Mouse (Mus musculus) neural tube, embryonic 12.5 days (tissue): ENCODE results near the gene Cyb561d1. TPM values are rescaled to one million over a fixed set of nuclear protein-coding genes. Genes with fewer than 3 reads are reported as not detected.

ENCODE experiments used
- ATAC-seq: fragments of 200-750 bp; cut with Nextera tagmentation; 2 replicates; pipeline ENCODE4 v1.8.0; 2017; ENCODE audit warnings: low read depth, mild to moderate bottlenecking, moderate TSS enrichment, moderate library complexity; ENCODE audit not compliant: low FRiP score
- H3K27ac ChIP-seq: fragments of 300-500 bp; sonication (generic); 2 replicates; pipeline ENCODE4 v1.5.1; 2016
- H3K27me3 ChIP-seq: fragments of 300-500 bp; sonication (generic); replicated peaks from 2 replicates; pipeline ENCODE4 v1.6.1; 2016; ENCODE audit warnings: mild to moderate bottlenecking
- H3K36me3 ChIP-seq: fragments of 300-500 bp; sonication (generic); 2 replicates; pipeline ENCODE4 v1.6.1; 2016; ENCODE audit warnings: mild to moderate bottlenecking
- H3K4me1 ChIP-seq: fragments of 300-500 bp; sonication (generic); 2 replicates; pipeline ENCODE4 v1.6.1; 2016
- H3K4me2 ChIP-seq: fragments of 300-500 bp; sonication (generic); replicated peaks from 2 replicates; pipeline ENCODE4 v1.6.1; 2016; ENCODE audit warnings: mild to moderate bottlenecking
- H3K4me3 ChIP-seq: fragments of 300-500 bp; sonication (generic); 2 replicates; pipeline ENCODE4 v1.5.1; 2016
- H3K9ac ChIP-seq: fragments of 300-500 bp; sonication (generic); 2 replicates; pipeline ENCODE4 v1.6.1; 2016; ENCODE audit warnings: mild to moderate bottlenecking
- H3K9me3 ChIP-seq: fragments of 300-500 bp; sonication (generic); 2 replicates; pipeline ENCODE4 v1.6.1; 2016; ENCODE audit warnings: mild to moderate bottlenecking
- WGBS: fragments of 180-500 bp; shearing (Covaris S2); methylation state at CpG from one replicate; pipeline ENCODE4 v1.1.7; 2016; 5-methylcytosine and 5-hydroxymethylcytosine counted together
- polyA plus RNA-seq: library from polyadenylated mRNA; unstranded; fragments of >200 nt; fragmentation: Nextera tagmentation; extraction: Ambion mirVana; gene quantifications from 2 replicates; pipeline ENCODE4 v1.2.1, GENCODE M21; 2016

Gene Cyb561d1
- polyA plus RNA-seq, 1 experiment from 2014 or later, result 6.0 TPM

GRCm38 (mm10) chr3:108180514-108180913 lies 20.5 kb downstream of the Cyb561d1 start:
- WGBS, result 56% methylated on average over 2 of the region's 2 CpGs
- Histone ChIP-seq H3K4me2 (no peak overlapping the region), H3K4me3 (no peak overlapping the region), H3K27me3 (no peaks in the 10 kb centered on the region), H3K27ac (no peak overlapping the region), H3K36me3 (no peaks in the 10 kb centered on the region), H3K4me1 (peaks cover 3% of the 10 kb centered on the region), H3K9me3 (no peaks in the 10 kb centered on the region), H3K9ac (no peak overlapping the region)
- no peak for ATAC-seq

- no peak for ATAC-seq
- H3K4me2 ChIP-seq, result no peak overlapping the region
- no peaks in the 10 kb centered on the region for H3K27me3 ChIP-seq
- 82% methylated on average over 7 of the region's 7 CpGs for WGBS
- no peak overlapping the region for H3K9ac ChIP-seq
- H3K36me3 ChIP-seq, result no peaks in the 10 kb centered on the region
- H3K9me3 ChIP-seq, result no peaks in the 10 kb centered on the region
- peaks cover 9% of the 10 kb centered on the region for H3K4me1 ChIP-seq
- H3K27ac ChIP-seq, result no peak overlapping the region
- no peak overlapping the region for H3K4me3 ChIP-seq
These were observed 22.0 kb downstream of the Cyb561d1 start for GRCm38 (mm10) chr3:108178756-108179715.

- peak; percentile 83 for ATAC-seq
- no peak overlapping the region for H3K4me3 ChIP-seq
- H3K9me3 ChIP-seq, result no peaks in the 10 kb centered on the region
- H3K9ac ChIP-seq, result no peak overlapping the region; the same call in 1 of the 2 replicates
- H3K36me3 ChIP-seq, result no peaks in the 10 kb centered on the region
- H3K4me1 ChIP-seq, result peaks cover 9% of the 10 kb centered on the region
- WGBS, result 13% methylated on average over 14 of the region's 14 CpGs
- H3K27me3 ChIP-seq, result no peaks in the 10 kb centered on the region
- no peak overlapping the region for H3K27ac ChIP-seq
- peak overlapping the region; percentile 30 for H3K4me2 ChIP-seq
These were observed 26.1 kb downstream of the Cyb561d1 start for GRCm38 (mm10) chr3:108174672-108175531.

- Histone ChIP-seq H3K4me3 (no peak overlapping the region), H3K36me3 (no peaks in the 10 kb centered on the region), H3K27me3 (no peaks in the 10 kb centered on the region), H3K4me1 (peaks cover 38% of the 10 kb centered on the region), H3K9me3 (no peaks in the 10 kb centered on the region), H3K27ac (no peak overlapping the region), H3K9ac (no peak overlapping the region), H3K4me2 (no peak overlapping the region; the same call in 1 of the 2 replicates)
- WGBS, result 29% methylated on average over 3 of the region's 3 CpGs
- ATAC-seq, result no peak
These were observed 31.8 kb downstream of the Cyb561d1 start for GRCm38 (mm10) chr3:108169199-108169598.

GRCm38 (mm10) chr3:108167499-108167898 lies 33.5 kb downstream of the Cyb561d1 start:
- Histone ChIP-seq H3K4me2 (peak overlapping the region; percentile 32; the same call in 1 of the 2 replicates), H3K4me3 (no peak overlapping the region), H3K9ac (no peak overlapping the region), H3K36me3 (no peaks in the 10 kb centered on the region), H3K4me1 (peaks cover 38% of the 10 kb centered on the region), H3K27ac (no peak overlapping the region), H3K9me3 (no peaks in the 10 kb centered on the region), H3K27me3 (no peaks in the 10 kb centered on the region)
- 42% methylated on average over 14 of the region's 14 CpGs for WGBS
- no peak for ATAC-seq

- Histone ChIP-seq H3K9ac (0 out of 2 replicates have a peak overlapping the region, but pooled peaks have one; percentile 29), H3K4me3 (no peak overlapping the region), H3K27me3 (no peaks in the 10 kb centered on the region), H3K27ac (peak overlapping the region; percentile 32; the same call in 1 of the 2 replicates), H3K36me3 (no peaks in the 10 kb centered on the region), H3K9me3 (no peaks in the 10 kb centered on the region), H3K4me2 (peak overlapping the region; percentile 32), H3K4me1 (peaks cover 38% of the 10 kb centered on the region)
- 2% methylated on average over 9 of the region's 11 CpGs for WGBS
- ATAC-seq, result peak; percentile 74
These were observed 34.4 kb downstream of the Cyb561d1 start for GRCm38 (mm10) chr3:108166486-108167211.

GRCm38 (mm10) chr3:108165532-108166315 lies 35.3 kb downstream of the Cyb561d1 start:
- Histone ChIP-seq H3K4me1 (peaks cover 38% of the 10 kb centered on the region), H3K27ac (peak overlapping the region; percentile 59), H3K36me3 (no peaks in the 10 kb centered on the region), H3K9me3 (no peaks in the 10 kb centered on the region), H3K27me3 (no peaks in the 10 kb centered on the region), H3K4me3 (no peak overlapping the region), H3K4me2 (peak overlapping the region; percentile 47; the same call in 1 of the 2 replicates), H3K9ac (0 out of 2 replicates have a peak overlapping the region, but pooled peaks have one; percentile 17)
- 24% methylated on average over 10 of the region's 10 CpGs for WGBS
- ATAC-seq, result 0 out of 2 replicates have a peak, but pooled peaks have one; percentile 5

- Histone ChIP-seq H3K4me1 (peaks cover 38% of the 10 kb centered on the region), H3K9me3 (no peaks in the 10 kb centered on the region), H3K4me3 (no peak overlapping the region), H3K9ac (no peak overlapping the region), H3K36me3 (no peaks in the 10 kb centered on the region), H3K4me2 (peak overlapping the region; percentile 47), H3K27me3 (no peaks in the 10 kb centered on the region), H3K27ac (no peak overlapping the region)
- WGBS, result 17% methylated on average over 9 of the region's 9 CpGs
- peak; percentile 23 for ATAC-seq
These were observed 36.2 kb downstream of the Cyb561d1 start for GRCm38 (mm10) chr3:108164807-108165206.

- Histone ChIP-seq H3K9me3 (no peaks in the 10 kb centered on the region), H3K36me3 (no peaks in the 10 kb centered on the region), H3K4me1 (peaks cover 34% of the 10 kb centered on the region), H3K9ac (no peak overlapping the region), H3K27ac (no peak overlapping the region), H3K4me3 (no peak overlapping the region), H3K4me2 (0 out of 2 replicates have a peak overlapping the region, but pooled peaks have one; percentile 47), H3K27me3 (no peaks in the 10 kb centered on the region)
- WGBS, result 69% methylated on average over 5 of the region's 5 CpGs
- ATAC-seq, result no peak
These were observed 36.9 kb downstream of the Cyb561d1 start for GRCm38 (mm10) chr3:108164091-108164490.

GRCm38 (mm10) chr3:108158383-108159037 lies 42.5 kb downstream of the Cyb561d1 start:
- no peaks in the 10 kb centered on the region for H3K9me3 ChIP-seq
- H3K4me3 ChIP-seq, result no peak overlapping the region
- no peaks in the 10 kb centered on the region for H3K27me3 ChIP-seq
- H3K27ac ChIP-seq, result 0 out of 2 replicates have a peak overlapping the region, but pooled peaks have one; percentile 26
- 58% methylated on average over 9 of the region's 9 CpGs for WGBS
- peak overlapping the region; percentile 21; the same call in 1 of the 2 replicates for H3K9ac ChIP-seq
- peaks cover 14% of the 10 kb centered on the region for H3K4me1 ChIP-seq
- H3K36me3 ChIP-seq, result no peaks in the 10 kb centered on the region
- ATAC-seq, result peak; percentile 41
- H3K4me2 ChIP-seq, result no peak overlapping the region
